Mouse (Mus musculus): ENCODE data around the gene Galnt6.

DNA sequence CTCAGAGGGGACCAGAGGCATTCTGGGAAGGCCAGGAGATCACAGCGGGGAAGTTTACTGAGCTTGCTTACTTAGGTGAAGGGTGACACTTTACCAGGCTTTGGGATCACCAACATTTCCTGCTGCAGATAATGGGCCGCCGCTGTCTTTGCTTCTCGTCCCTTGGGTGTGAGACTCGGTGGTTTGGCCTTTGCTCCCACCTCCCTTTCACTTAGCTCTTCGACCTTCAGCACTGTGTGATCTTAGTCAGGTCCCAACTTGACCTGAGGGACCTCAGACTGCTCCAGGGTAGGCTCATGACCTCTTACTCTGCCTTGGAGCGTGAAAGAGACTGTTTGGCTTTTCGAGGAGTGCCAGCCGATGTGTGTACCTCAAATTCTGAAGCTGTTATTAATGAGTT, 1.9 kb upstream of the Galnt6 start:
- no peak for TF ChIP-seq CTCF (IDR thresholded peaks at IDR 0.05; ENCODE audit: low read depth)
- no peak for TF ChIP-seq EP300 (IDR thresholded peaks at IDR 0.05; ENCODE audit: low read depth)

Measured in liver, postnatal 0 days (tissue).